Mouse (Mus musculus): ENCODE results near the gene Tenm3.
"Not testable (repeated sequence)": the region's sequence is repeated elsewhere in the genome, so short reads cannot be mapped to it uniquely, and the experiment has no call there.

Gene Tenm3

GRCm38 (mm10) chr8:48206922-48207321 lies 636.8 kb downstream of the Tenm3 start:
- in situ Hi-C loops (cut with MboI): no loop called here

GRCm38 (mm10) chr8:48204838-48205345 lies 638.9 kb downstream of the Tenm3 start:
- in situ Hi-C loops (cut with MboI): no loop called here

GRCm38 (mm10) chr8:48204114-48204837 lies 639.5 kb downstream of the Tenm3 start:
- in situ Hi-C loops (cut with MboI): no loop called here

GRCm38 (mm10) chr8:48203611-48204010 lies 640.1 kb downstream of the Tenm3 start:
- in situ Hi-C loops (cut with MboI): no loop called here

- in situ Hi-C loops (cut with MboI): no loop called here
Observed at GRCm38 (mm10) chr8:48203161-48203560, 640.6 kb downstream of the Tenm3 start.

- in situ Hi-C loops (cut with MboI): no loop called here
Observed at GRCm38 (mm10) chr8:48202632-48203031, 641.1 kb downstream of the Tenm3 start.

GRCm38 (mm10) chr8:48199171-48199570 lies 644.6 kb downstream of the Tenm3 start:
- in situ Hi-C loops (cut with MboI): no loop called here

- in situ Hi-C loops (cut with MboI): no loop called here
Observed at GRCm38 (mm10) chr8:48195971-48196370, 647.8 kb downstream of the Tenm3 start.

- in situ Hi-C loops (cut with MboI): no loop called here
Observed at GRCm38 (mm10) chr8:48188586-48188985, 655.2 kb downstream of the Tenm3 start.

- in situ Hi-C loops (cut with MboI): no loop called here
Observed at GRCm38 (mm10) chr8:48183758-48184157, 660.0 kb downstream of the Tenm3 start.

GRCm38 (mm10) chr8:48181000-48181399 lies 662.8 kb downstream of the Tenm3 start:
- in situ Hi-C loops (cut with MboI): no loop called here

- in situ Hi-C loops (cut with MboI): not testable (repeated sequence)
Observed at GRCm38 (mm10) chr8:48180146-48180545, 663.6 kb downstream of the Tenm3 start.

GRCm38 (mm10) chr8:48178993-48179392 lies 664.8 kb downstream of the Tenm3 start:
- in situ Hi-C loops (cut with MboI): no loop called here

GRCm38 (mm10) chr8:48177876-48178275 lies 665.9 kb downstream of the Tenm3 start:
- in situ Hi-C loops (cut with MboI): no loop called here
